Mouse (Mus musculus) myocyte (in vitro differentiated cells): ENCODE measurements at regions not wholly inside any gene's neighbourhood (a gene's known extent, or its start where the extent isn't known, plus 50 kb on each side); places are given as distances from the start of the nearest gene placed in this dataset.

Experiments
- H3K27me3 ChIP-seq: one replicate; pipeline ENCODE4 v1.6.1; 2011; ENCODE audit not compliant: control insufficient read depth, insufficient read depth, insufficient read length
- H3K36me3 ChIP-seq: one replicate; pipeline ENCODE4 v1.6.1; 2011; ENCODE audit not compliant: control insufficient read depth, insufficient read depth
- H3K4me2 ChIP-seq: one replicate; pipeline ENCODE4 v1.6.1; 2011; ENCODE audit warnings: low read depth, control low read depth
- H3K4me3 ChIP-seq: one replicate; pipeline ENCODE4 v1.5.1; 2011; ENCODE audit warnings: mild to moderate bottlenecking, control low read depth, moderate library complexity
- H3K79me2 ChIP-seq: one replicate; pipeline ENCODE4 v1.6.1; 2011; ENCODE audit not compliant: control insufficient read depth, insufficient read depth
- H3ac ChIP-seq: one replicate; pipeline ENCODE4 v1.6.1; 2011; ENCODE audit not compliant: control insufficient read depth, insufficient read length
- CEBPB ChIP-seq: IDR thresholded peaks from 2 replicates; pipeline ENCODE4 v1.6.1; 2011; ENCODE audit warnings: mild to moderate bottlenecking, moderate library complexity; ENCODE audit not compliant: poor library complexity, insufficient read depth, severe bottlenecking
- E2F4 ChIP-seq: IDR thresholded peaks from one replicate; pipeline ENCODE4 v1.6.1; 2011; ENCODE audit warnings: mild to moderate bottlenecking, control low read depth, moderate library complexity; ENCODE audit not compliant: insufficient read depth
- MAX ChIP-seq: IDR thresholded peaks from one replicate; pipeline ENCODE4 v1.6.1; 2011; ENCODE audit warnings: low read depth, mild to moderate bottlenecking, control low read depth
- MYOD1 ChIP-seq, 3 experiments: IDR thresholded peaks; one replicate each; pipeline ENCODE4 v1.6.1; 2011; ENCODE audit warnings: control low read depth in 2 of 3, low read depth in 2 of 3, mild to moderate bottlenecking in 2 of 3, moderate library complexity in 1 of 3; ENCODE audit not compliant: insufficient read length in 2 of 3, control insufficient read depth in 1 of 3
- MYOG ChIP-seq, 3 experiments: IDR thresholded peaks; one replicate each; pipeline ENCODE4 v1.6.1; 2011; ENCODE audit warnings: control low read depth in 2 of 3, low read depth in 2 of 3, mild to moderate bottlenecking in 2 of 3; ENCODE audit not compliant: insufficient read length in 2 of 3, control insufficient read depth in 1 of 3, insufficient read depth in 1 of 3
- POLR2A ChIP-seq: IDR thresholded peaks from one replicate; pipeline ENCODE4 v1.6.1; 2011; ENCODE audit warnings: low read depth, mild to moderate bottlenecking, control low read depth, moderate library complexity; ENCODE audit not compliant: insufficient read length
- POLR2AphosphoS2 ChIP-seq: IDR thresholded peaks from one replicate; pipeline ENCODE4 v1.6.1; 2011; ENCODE audit warnings: low read depth, control low read depth; ENCODE audit not compliant: insufficient read length
- REST ChIP-seq: IDR thresholded peaks from one replicate; pipeline ENCODE4 v1.6.1; 2011; ENCODE audit warnings: mild to moderate bottlenecking, control low read depth, moderate library complexity; ENCODE audit not compliant: insufficient read depth, insufficient read length
- SRF ChIP-seq: IDR thresholded peaks from one replicate; pipeline ENCODE4 v1.6.1; 2011; ENCODE audit warnings: low read depth; ENCODE audit not compliant: control insufficient read depth, insufficient read length
- TCF12 ChIP-seq: IDR thresholded peaks from one replicate; pipeline ENCODE4 v1.6.1; 2011; ENCODE audit warnings: mild to moderate bottlenecking, control low read depth; ENCODE audit not compliant: poor library complexity, insufficient read depth, severe bottlenecking
- TCF3 ChIP-seq: IDR thresholded peaks from one replicate; pipeline ENCODE4 v1.6.1; 2011; ENCODE audit warnings: low read depth, control low read depth; ENCODE audit not compliant: insufficient read length
- USF1 ChIP-seq: IDR thresholded peaks from one replicate; pipeline ENCODE4 v1.6.1; 2011; ENCODE audit warnings: low read depth, mild to moderate bottlenecking, control low read depth, moderate library complexity

DNA sequence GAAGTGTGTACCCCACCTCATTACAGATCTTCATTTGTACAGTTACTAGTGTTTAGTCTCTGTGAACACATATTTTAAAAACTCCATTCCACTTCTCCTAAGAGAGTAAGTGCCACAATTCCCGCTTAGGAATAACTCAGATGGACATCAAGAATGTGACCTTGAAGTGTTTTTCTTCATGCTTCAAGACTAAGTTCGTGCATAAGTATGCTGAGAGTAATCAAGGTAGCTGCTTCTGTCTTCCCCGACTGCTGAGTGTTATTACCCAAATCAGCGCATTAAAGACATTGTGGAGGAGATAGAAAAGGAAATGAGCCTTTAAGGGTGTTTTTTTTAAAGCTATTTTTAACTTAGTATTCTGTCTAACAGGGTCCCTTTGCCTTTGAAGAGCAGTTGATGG lies 565.1 kb upstream of the C030005K15Rik start:
- Histone ChIP-seq H3K27me3 (no peaks in the 10 kb centered on the region), H3K79me2 (no peaks in the 10 kb centered on the region), H3ac (no peak overlapping the region), H3K4me2 (no peak overlapping the region), H3K36me3 (no peaks in the 10 kb centered on the region), H3K4me3 (no peak overlapping the region)
- TF ChIP-seq MYOG (IDR thresholded peaks at IDR 0.05; ENCODE audit: control insufficient read depth in 1 of 3, insufficient read depth in 1 of 3, insufficient read length in 2 of 3, low read depth in 2 of 3) (no peak), TCF3 (no peak), MYOD1 (IDR thresholded peaks at IDR 0.05; ENCODE audit: control insufficient read depth in 1 of 3, insufficient read length in 2 of 3, low read depth in 2 of 3) (no peak), POLR2AphosphoS2 (no peak), SRF (no peak), REST (no peak), CEBPB (no peak), USF1 (no peak), MAX (no peak)

DNA sequence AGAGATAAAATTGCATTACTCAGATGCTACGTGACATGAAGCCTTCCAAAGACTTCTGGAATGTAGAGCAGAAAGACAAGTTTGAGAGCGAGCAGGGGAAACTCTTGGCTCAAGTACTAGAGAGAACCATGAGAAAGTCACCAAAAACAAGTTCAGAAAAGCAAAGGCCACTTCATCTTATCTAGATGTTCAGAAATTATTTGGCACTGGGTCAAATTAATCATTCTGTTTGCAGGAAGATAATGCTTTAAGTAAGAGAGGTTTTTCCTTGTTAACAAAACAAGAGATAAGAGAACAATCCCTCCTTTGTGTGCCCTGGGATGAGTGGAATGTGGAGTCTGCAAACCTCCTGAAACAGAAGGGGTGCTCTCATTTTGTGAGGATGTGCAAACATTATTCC lies 565.6 kb upstream of the C030005K15Rik start:
- H3K4me2 ChIP-seq, result no peak overlapping the region

DNA sequence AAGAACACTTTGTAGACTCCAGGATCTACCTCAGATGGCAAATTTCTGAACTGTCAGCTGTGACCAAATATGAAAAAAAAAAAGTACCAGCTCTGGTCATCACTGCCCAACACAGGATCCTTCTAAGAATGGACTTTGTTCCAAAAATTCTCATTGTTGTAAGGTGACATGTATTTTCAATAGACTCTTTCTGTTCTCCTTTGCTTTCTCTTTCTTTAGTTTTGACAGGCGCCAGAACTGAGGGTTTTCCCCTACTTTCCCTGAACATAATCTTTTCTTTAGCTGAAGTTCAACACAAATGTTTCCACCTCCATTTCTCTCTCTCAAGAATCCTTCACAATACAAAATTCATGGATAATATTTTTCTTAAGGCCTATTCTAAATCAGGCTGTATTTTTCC lies 579.1 kb upstream of the C030005K15Rik start:
- Histone ChIP-seq H3K79me2 (no peaks in the 10 kb centered on the region), H3ac (no peak overlapping the region), H3K27me3 (no peaks in the 10 kb centered on the region), H3K4me2 (no peak overlapping the region), H3K36me3 (no peaks in the 10 kb centered on the region), H3K4me3 (no peak overlapping the region)
- TF ChIP-seq MYOD1 (IDR thresholded peaks at IDR 0.05; ENCODE audit: control insufficient read depth in 1 of 3, insufficient read length in 2 of 3, low read depth in 2 of 3), result no peak
- TF ChIP-seq TCF3, result no peak
- no peak for TF ChIP-seq MAX
- TF ChIP-seq POLR2AphosphoS2, result no peak
- no peak for TF ChIP-seq CEBPB
- TF ChIP-seq REST, result no peak
- no peak for TF ChIP-seq MYOG (IDR thresholded peaks at IDR 0.05; ENCODE audit: control insufficient read depth in 1 of 3, insufficient read depth in 1 of 3, insufficient read length in 2 of 3, low read depth in 2 of 3)
- no peak for TF ChIP-seq SRF
- no peak for TF ChIP-seq POLR2A
- TF ChIP-seq E2F4, result no peak
- TF ChIP-seq TCF12, result no peak
- no peak for TF ChIP-seq USF1

More for the DNA sequence above, 565.6 kb upstream of the C030005K15Rik start:
- Histone ChIP-seq H3K36me3 (no peaks in the 10 kb centered on the region), H3K79me2 (no peaks in the 10 kb centered on the region), H3K4me3 (no peak overlapping the region), H3ac (no peak overlapping the region), H3K27me3 (no peaks in the 10 kb centered on the region)
- TF ChIP-seq REST, result no peak
- TF ChIP-seq POLR2A, result no peak
- no peak for TF ChIP-seq POLR2AphosphoS2
- TF ChIP-seq MAX, result no peak
- no peak for TF ChIP-seq CEBPB
- TF ChIP-seq MYOG (IDR thresholded peaks at IDR 0.05; ENCODE audit: control insufficient read depth in 1 of 3, insufficient read depth in 1 of 3, insufficient read length in 2 of 3, low read depth in 2 of 3), result no peak
- TF ChIP-seq TCF3, result no peak
- no peak for TF ChIP-seq TCF12
- TF ChIP-seq SRF, result no peak
- TF ChIP-seq E2F4, result no peak
- no peak for TF ChIP-seq USF1
- TF ChIP-seq MYOD1 (IDR thresholded peaks at IDR 0.05; ENCODE audit: control insufficient read depth in 1 of 3, insufficient read length in 2 of 3, low read depth in 2 of 3), result no peak

DNA sequence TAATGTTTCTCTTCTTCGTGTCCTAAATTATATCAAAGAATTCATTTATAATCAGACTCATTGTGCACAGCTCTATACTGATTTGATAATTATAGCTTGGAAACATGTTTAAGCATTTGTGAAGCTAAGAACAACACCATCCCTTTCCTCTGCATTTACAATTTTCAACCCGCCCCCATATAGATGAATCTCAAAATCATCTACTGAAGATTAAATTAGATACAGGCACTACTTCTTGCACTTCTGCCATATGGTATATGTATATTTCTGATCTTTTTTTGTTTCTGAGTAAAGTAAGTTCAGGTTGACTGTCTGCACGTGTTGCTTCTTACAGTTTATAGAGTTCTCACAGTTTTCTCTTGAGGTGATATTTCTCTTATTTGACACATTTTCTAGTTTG lies 583.1 kb upstream of the C030005K15Rik start:
- no peaks in the 10 kb centered on the region for H3K79me2 ChIP-seq
- no peaks in the 10 kb centered on the region for H3K36me3 ChIP-seq
- no peak overlapping the region for H3ac ChIP-seq
- H3K27me3 ChIP-seq, result no peaks in the 10 kb centered on the region
- no peak overlapping the region for H3K4me2 ChIP-seq
- no peak for TF ChIP-seq E2F4
- no peak for TF ChIP-seq POLR2AphosphoS2
- no peak for TF ChIP-seq CEBPB
- TF ChIP-seq MAX, result no peak
- no peak for TF ChIP-seq MYOG (IDR thresholded peaks at IDR 0.05; ENCODE audit: control insufficient read depth in 1 of 3, insufficient read depth in 1 of 3, insufficient read length in 2 of 3, low read depth in 2 of 3)
- TF ChIP-seq TCF12, result no peak
- no peak for TF ChIP-seq TCF3
- no peak for TF ChIP-seq USF1
- TF ChIP-seq REST, result no peak
- TF ChIP-seq MYOD1 (IDR thresholded peaks at IDR 0.05; ENCODE audit: control insufficient read depth in 1 of 3, insufficient read length in 2 of 3, low read depth in 2 of 3), result no peak
- no peak overlapping the region for H3K4me3 ChIP-seq

DNA sequence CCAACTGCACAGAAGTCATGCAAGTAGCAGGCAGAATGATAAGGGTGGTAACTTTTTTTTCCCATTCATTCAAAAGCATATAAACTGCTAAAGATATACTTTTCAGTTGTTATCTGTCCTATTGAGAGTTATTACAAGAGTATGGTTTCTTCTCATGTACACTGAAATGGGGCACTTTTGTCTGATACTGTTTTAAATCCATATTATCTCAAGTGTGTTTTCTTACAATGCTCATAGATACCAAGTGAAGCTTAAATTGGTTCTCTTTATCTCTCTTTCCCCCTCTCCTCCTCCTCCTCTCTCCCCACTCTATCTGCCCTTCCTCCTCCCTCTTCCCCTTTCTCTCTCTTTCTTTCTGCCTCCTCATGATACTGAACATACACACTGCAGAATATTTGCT lies 584.8 kb upstream of the C030005K15Rik start:
- no peak overlapping the region for H3K4me3 ChIP-seq
- no peaks in the 10 kb centered on the region for H3K79me2 ChIP-seq
- no peaks in the 10 kb centered on the region for H3K36me3 ChIP-seq
- H3K4me2 ChIP-seq, result no peak overlapping the region
- TF ChIP-seq E2F4 (no peak), MYOG (IDR thresholded peaks at IDR 0.05; ENCODE audit: control insufficient read depth in 1 of 3, insufficient read depth in 1 of 3, insufficient read length in 2 of 3, low read depth in 2 of 3) (no peak), MAX (no peak), POLR2AphosphoS2 (no peak), TCF3 (no peak), SRF (no peak)
- no peak overlapping the region for H3ac ChIP-seq
- H3K27me3 ChIP-seq, result no peaks in the 10 kb centered on the region
